Mouse (Mus musculus) stomach, embryonic 15.5 days (tissue): ENCODE results near the gene Tdp2. TPM values are rescaled to one million over a fixed set of nuclear protein-coding genes. Genes with fewer than 3 reads are reported as not detected.

Experiments
- polyA plus RNA-seq: library from polyadenylated mRNA; unstranded; fragments of >200 nt; fragmentation: Nextera tagmentation; extraction: Ambion mirVana; gene quantifications from 2 replicates; pipeline ENCODE4 v1.2.1, GENCODE M21; 2015

Gene Tdp2
- polyA plus RNA-seq, 1 experiment from 2014 or later: 52.3 TPM

Other genes starting within 250 kb of the Tdp2 start
- gene Ripor2, start 249.5 kb upstream of the Tdp2 start, polyA plus RNA-seq: 2.7 and 3.3 TPM in 2 replicates
- gene Armh2, start 90.4 kb upstream of the Tdp2 start, polyA plus RNA-seq: not detected in 2 replicates
- gene Gmnn, start 69.8 kb upstream of the Tdp2 start, polyA plus RNA-seq: 111 TPM in 2 replicates
- gene BC005537, start 30.0 kb upstream of the Tdp2 start, polyA plus RNA-seq: 12.5 and 14.2 TPM in 2 replicates
- gene Acot13, start 139 bp upstream of the Tdp2 start, polyA plus RNA-seq: 102 and 103 TPM in 2 replicates
- gene D130043K22Rik, start 13.5 kb downstream of the Tdp2 start, polyA plus RNA-seq: 0.51 and 0.79 TPM in 2 replicates
- 9.5 and 11.2 TPM in 2 replicates for gene Aldh5a1, start 106.0 kb downstream of the Tdp2 start, polyA plus RNA-seq
- 3.1 and 3.2 TPM in 2 replicates for gene Gpld1, start 111.5 kb downstream of the Tdp2 start, polyA plus RNA-seq
- 15.0 and 17.2 TPM in 2 replicates for gene Mrs2, start 188.7 kb downstream of the Tdp2 start, polyA plus RNA-seq
- 3.1 and 3.7 TPM in 2 replicates for gene Dcdc2a, start 224.3 kb downstream of the Tdp2 start, polyA plus RNA-seq